Mouse (Mus musculus): Measurements from ENCODE around the gene Gm4131.

The Gm4131 gene

GRCm38 (mm10) chr14:62457420-62458181 is 109.1 kb downstream of the Gm4131 start:
- peak; percentile 54 to 84 for DNase-seq (ENCODE audit: low spot score in 2 of 2)

DNA sequence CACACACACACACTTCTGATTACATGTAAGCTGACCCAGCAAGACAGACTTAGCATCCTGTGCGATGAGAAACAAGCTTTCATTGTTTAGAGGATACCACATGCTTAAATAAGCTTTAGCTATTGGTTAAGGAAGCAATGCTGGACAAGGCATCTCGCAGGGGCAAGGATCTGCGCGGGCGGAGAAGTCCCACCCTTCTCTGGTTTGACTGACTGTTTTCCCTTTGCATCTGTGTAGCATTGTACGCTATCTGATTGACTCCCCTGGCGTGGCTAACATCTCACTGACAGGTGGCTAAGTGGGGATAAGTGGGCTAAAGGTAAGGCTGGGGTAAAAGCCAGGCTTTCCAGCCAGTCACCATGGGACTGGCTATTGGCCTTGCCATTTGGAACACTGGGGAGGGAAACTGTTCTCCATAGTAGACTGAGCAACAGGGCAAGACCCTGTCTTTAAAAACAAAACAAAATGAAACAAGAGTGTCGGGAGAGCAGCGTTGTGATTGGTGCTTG is 110.4 kb downstream of the Gm4131 start, which contains the start of gene Gucy1b2:
Gene Gucy1b2, minus strand, starts transcription at position 51 of the 509 bp plus-strand sequence.
- DNase-seq (ENCODE audit: low spot score in 2 of 2), result no peak

- no peak for DNase-seq (ENCODE audit: low spot score in 2 of 2)
These were observed 111.2 kb downstream of the Gm4131 start for GRCm38 (mm10) chr14:62455570-62455879.

DNA sequence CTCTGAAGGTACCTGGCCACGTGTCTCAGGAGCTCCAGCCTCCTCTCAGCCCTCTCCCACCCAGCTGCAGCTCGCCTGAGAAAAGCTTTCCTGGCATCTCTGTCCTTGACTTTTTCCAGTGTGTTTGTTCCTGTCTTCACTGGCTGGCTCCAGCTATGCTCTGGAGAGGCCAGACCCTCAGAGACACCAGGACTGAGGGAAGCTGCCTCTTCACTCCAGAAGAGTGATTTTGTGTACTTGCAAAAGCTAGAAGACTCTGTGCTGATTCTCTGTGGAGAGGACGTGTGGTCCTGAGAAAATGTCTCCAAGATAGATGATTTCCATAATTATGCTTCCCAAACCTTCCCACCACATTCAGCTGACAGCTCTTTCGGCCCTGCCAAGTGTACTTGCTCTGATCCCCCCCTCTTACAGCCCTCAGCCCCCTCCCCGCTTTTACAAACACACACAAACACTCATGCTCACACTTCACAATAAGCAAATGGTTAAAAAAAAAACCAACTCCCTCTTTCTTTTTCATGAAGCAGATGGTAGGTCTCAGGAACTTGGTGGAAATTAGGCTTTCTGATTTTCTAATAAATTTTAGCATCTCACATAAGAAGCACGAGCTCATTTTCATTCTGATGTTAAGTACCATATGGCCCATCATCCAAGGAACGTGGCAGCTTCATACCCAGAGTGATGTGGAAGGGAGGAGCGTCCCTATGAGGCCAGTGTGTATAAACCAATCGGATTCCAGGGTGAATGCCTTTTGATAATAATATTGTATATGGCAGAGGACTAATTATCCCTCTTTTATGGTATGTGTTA is 111.8 kb downstream of the Gm4131 start:
- no peak for DNase-seq (ENCODE audit: low spot score in 2 of 2)

DNA sequence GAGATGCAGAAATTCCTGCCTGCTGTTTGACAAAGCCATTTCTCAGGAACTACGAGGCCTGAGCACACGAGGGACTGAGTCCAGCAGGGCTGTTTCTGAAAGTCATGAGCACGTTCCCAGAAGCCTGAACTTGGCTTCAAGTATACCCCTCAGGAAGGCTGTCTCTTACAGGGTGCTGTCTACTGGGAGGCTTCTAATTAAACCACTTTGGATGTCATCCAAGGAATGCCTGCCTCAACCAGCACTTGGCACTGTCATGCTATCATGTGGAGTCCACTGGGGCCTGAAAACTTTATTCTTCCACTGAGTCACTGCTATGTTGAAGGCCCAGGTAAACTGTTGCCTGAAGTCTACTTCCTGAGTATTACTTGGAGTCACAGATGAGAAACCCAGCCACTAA is 112.6 kb downstream of the Gm4131 start:
- no peak for DNase-seq (ENCODE audit: low spot score in 2 of 2)

GRCm38 (mm10) chr14:62453276-62453675 is 113.4 kb downstream of the Gm4131 start:
- no peak for DNase-seq (ENCODE audit: low spot score in 2 of 2)

DNA sequence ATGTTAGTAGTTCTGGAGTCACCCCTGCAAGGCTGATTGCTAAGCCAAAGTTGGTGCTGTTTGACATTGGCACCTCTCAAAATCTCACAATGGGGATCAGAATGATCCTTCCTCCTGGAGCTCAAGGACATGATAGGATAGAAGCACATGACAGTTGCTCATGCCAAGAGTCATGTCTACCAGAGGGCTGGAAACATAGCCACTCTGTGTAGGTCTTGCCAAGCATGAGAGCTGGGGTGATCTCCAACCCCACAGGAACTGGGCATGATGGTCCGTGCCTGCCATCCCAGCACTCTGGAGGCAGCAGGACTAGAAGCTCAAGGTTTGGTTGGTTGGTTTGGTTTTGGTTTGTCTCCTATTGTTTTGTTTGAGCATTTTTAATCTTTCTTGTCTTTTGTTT is 116.0 kb downstream of the Gm4131 start:
- no peak for DNase-seq (ENCODE audit: low spot score in 2 of 2)

DNA sequence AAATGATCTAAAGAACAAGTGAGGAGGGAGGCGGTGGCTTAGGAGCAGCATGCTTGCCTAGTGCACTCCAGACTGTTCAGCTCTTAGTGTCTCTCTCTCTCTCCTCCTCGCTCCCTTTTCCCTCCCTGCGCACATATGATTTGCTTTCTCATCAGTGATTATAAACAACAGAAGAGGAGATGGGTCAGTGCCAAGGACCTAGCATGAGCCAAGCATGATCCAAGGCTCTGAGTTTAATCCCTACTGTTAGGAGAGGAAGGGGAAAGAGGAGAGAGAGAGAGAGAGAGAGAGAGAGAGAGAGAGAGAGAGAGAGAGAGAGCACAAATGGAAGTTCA is 119.5 kb downstream of the Gm4131 start:
- DNase-seq (ENCODE audit: low spot score in 2 of 2), result no peak

GRCm38 (mm10) chr14:62446385-62447213 is 120.1 kb downstream of the Gm4131 start:
- no peak for DNase-seq (ENCODE audit: low spot score in 2 of 2)

- no peak for DNase-seq (ENCODE audit: low spot score in 2 of 2)
These were observed 122.8 kb downstream of the Gm4131 start for GRCm38 (mm10) chr14:62443840-62444430.

DNA sequence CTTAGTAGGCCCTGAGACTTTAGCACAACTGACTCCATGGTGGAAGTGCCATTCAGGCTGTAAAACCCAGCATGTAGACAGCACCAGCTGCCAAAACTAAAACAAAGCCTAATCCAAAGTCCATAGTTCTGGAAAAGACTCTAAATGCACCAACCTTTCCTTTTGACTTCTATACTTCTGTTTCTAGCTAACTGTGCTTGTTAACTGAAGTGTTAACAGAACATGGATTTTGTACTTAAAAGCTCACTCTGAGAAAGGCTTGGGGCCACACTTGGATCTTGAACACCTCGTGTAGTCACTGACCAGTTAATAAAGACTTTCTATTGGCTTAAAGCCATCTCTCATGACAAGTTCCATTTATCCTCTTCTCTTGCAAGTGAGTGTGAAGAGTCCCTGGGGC is 123.8 kb downstream of the Gm4131 start:
- no peak for DNase-seq (ENCODE audit: low spot score in 2 of 2)

DNA sequence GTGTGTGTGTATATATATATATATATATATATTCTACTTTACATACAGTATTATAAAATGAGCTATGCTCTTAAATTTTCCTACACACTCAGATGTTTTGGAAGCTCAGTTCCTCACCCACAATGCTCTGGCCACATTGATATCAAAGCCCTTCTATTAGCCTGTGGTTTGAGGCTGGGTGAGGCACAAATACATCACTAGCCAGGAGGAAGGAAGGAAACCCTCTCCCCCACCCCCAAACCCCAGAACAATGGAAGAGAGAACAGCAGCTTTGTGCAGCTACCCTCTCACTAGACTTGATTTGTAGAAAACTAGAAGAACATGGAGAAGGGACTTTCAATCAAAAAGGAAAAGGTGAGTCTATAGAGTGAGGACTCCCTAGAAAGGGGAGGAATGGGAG is 126.7 kb downstream of the Gm4131 start:
- DNase-seq (ENCODE audit: low spot score in 2 of 2), result no peak

DNA sequence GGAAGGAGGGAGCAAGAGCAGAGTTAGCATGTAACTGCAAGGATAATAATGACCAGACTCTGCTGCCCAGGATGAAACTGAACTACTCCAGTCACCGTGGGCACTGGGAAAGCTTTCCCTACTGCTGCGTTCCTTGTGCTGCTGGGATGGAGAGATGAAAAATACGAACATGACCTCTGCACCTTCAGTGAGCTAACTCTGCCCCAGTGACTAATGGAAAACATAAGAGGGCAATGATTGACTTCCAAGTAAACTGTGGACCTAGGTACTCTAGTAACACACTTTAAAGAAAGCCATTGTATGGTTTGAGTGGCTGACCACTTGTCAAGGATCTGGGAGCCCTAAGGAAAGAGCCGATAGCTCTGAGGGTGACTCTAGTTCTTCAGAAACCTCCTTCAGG is 128.5 kb downstream of the Gm4131 start:
- no peak for DNase-seq (ENCODE audit: low spot score in 2 of 2)

DNA sequence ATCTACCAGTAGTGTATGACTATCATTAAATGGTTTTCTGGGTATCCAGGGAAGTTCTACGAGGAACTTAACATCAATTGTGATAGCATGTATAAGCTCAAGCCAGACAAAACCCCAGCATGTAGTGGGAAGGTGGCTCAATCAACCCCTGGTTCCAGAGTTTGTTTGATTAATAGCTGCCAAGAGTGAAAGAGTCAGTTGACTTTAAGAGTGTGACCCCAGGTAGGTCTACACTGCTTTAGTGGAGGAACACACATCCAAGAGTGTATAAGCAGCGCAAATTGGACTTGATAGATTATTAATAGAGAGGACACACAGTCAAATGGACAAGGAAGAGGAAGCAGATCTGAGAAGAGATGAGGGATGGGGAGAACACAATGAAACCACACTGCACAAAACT is 128.9 kb downstream of the Gm4131 start:
- DNase-seq (ENCODE audit: low spot score in 2 of 2), result no peak

GRCm38 (mm10) chr14:62425277-62425691 is 141.4 kb downstream of the Gm4131 start:
- DNase-seq (ENCODE audit: low spot score in 2 of 2), result peak in 1 of 2 experiments; percentile 13

- no peak for DNase-seq (ENCODE audit: low spot score in 2 of 2)
These were observed 144.5 kb downstream of the Gm4131 start for GRCm38 (mm10) chr14:62422265-62422664.

DNA sequence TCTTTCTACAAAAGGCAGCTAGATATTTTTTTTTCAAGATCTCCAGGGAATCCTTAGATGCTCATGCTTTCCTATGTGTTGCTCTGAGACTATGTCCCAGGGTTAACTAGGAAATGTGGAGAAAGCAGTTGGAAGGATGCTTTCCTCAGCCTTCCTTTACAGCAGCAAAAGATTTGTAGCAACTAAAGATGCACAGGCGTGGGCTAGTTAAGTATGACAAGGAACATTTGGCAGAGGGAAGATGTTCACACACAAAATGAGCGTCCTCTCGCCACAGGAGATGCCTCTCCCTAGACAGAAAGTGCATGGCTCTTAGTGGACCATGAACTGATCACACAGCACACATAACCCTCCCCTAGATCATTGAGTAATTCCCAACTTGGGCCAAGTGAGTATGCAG is 149.2 kb downstream of the Gm4131 start:
- no peak for DNase-seq (ENCODE audit: low spot score in 2 of 2)

GRCm38 (mm10) chr14:62416742-62417134 is 150.0 kb downstream of the Gm4131 start:
- DNase-seq (ENCODE audit: low spot score in 2 of 2), result no peak

DNA sequence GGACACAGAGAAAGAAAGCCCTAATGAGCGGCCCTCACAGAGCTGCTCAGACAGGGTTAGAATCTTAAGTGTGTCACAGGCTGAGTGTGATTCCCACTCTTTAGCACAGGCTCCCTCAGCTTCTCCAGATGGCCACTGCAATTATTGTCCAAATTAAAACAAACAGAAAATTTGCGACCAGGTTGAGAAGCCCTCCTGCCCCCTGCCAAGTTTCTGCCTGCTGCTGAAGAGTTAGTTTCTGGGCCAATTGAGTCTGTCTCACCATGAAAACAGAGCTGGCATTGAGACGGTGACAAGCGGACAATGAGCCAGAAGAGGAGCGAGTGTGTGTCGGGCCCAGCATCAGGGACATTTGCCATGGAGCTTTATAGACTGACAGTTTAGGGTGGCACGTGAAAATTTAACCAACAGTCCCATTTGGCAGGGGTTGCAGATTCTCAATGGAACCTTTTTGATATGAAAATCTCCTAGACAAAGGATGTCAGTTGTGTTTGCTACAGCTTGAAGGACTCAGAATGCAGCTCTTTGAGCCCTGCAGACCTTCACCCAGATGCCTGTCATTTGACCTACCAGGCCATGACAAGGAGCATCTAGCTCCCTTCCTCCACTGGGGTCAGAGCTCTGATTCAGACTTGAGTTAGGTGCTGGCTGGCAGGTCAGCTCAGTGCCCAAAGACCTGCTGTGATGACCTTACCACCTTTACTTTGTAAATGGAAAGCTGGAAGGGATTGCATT is 150.5 kb downstream of the Gm4131 start:
- no peak for DNase-seq (ENCODE audit: low spot score in 2 of 2)
